Mouse (Mus musculus): ENCODE results near the gene Tns1.

- no peak for TF ChIP-seq POLR2A (IDR thresholded peaks at IDR 0.05; ENCODE audit: insufficient read length, low read depth)
- TF ChIP-seq MAX (IDR thresholded peaks at IDR 0.05; ENCODE audit: low read depth): no peak
- no peak for TF ChIP-seq POLR2AphosphoS2 (IDR thresholded peaks at IDR 0.05; ENCODE audit: insufficient read length, low read depth)
- no peak for TF ChIP-seq TCF12 (IDR thresholded peaks at IDR 0.05; ENCODE audit: insufficient read depth, poor library complexity, severe bottlenecking)
- TF ChIP-seq E2F4 (IDR thresholded peaks at IDR 0.05; ENCODE audit: insufficient read depth): no peak
- TF ChIP-seq CEBPB (IDR thresholded peaks at IDR 0.05; ENCODE audit: insufficient read depth, poor library complexity, severe bottlenecking): no peak
These were observed 98.5 kb downstream of the Tns1 start for GRCm38 (mm10) chr1:74025651-74026226.
